Mouse (Mus musculus) cerebellum, adult 2 months (tissue): ENCODE measurements at regions not wholly inside any gene's neighbourhood (a gene's known extent, or its start where the extent isn't known, plus 50 kb on each side); places are given as distances from the start of the nearest gene placed in this dataset.

Source experiments
- DNase-seq, 2 experiments: peaks; one replicate each; pipeline ENCODE4 v3.0.0; 2021
- H3K27ac ChIP-seq: fragments of 200-500 bp; 2 replicates; pipeline ENCODE4 v1.5.1; 2012; ENCODE audit warnings: low read length, control low read depth, inconsistent platforms; ENCODE audit not compliant: insufficient read depth
- H3K27me3 ChIP-seq: fragments of 200-500 bp; 2 replicates; pipeline ENCODE4 v1.6.1; 2012; ENCODE audit warnings: inconsistent platforms, mild to moderate bottlenecking, low read length, moderate library complexity; ENCODE audit not compliant: control insufficient read depth, insufficient read depth
- H3K4me1 ChIP-seq: fragments of 200-500 bp; 2 replicates; pipeline ENCODE4 v1.6.1; 2011; ENCODE audit warnings: low read length; ENCODE audit not compliant: control insufficient read depth, insufficient read depth
- H3K4me3 ChIP-seq: fragments of 200-500 bp; replicated peaks from 2 replicates; pipeline ENCODE3; 2011; ENCODE audit warnings: mild to moderate bottlenecking, low read depth, low read length, control low read depth; ENCODE audit not compliant: insufficient read depth
- CTCF ChIP-seq: fragments of 200-500 bp; IDR thresholded peaks from 2 replicates; pipeline ENCODE4 v1.5.1; 2011; ENCODE audit warnings: low read depth, mild to moderate bottlenecking, control low read depth, low read length, moderate library complexity, borderline replicate concordance; ENCODE audit not compliant: insufficient read depth
- POLR2A ChIP-seq: fragments of 200-500 bp; IDR thresholded peaks from 2 replicates; pipeline ENCODE4 v1.6.1; 2011; ENCODE audit warnings: low read length, control low read depth, borderline replicate concordance; ENCODE audit not compliant: insufficient read depth
- whole genome bisulfite sequencing: fragments of 180-500 bp; shearing (Covaris S2); methylation state at CpG from one replicate; pipeline ENCODE4 v1.1.7; 2018; 5-methylcytosine and 5-hydroxymethylcytosine counted together

DNA sequence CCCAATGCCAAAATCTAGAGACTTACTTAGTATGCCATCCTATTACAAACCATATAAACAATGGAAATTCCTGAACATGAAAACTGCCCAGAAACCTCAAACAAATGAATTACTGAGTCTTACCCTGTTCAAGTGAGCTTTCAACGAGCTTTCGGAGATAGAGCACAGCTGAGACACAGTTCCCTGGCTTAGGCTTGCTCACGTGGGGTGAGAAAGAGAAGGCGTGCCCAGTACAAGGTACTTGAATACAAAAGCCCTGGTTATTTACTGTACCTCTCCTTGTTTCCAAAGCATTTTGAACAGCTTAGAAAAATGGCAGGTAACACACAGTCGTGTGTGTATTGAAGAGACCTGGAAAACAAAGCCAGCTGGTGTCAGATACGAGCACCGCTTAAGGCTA is 191.8 kb upstream of the Sox9 start:
- WGBS: 91% methylated on average over 7 of the region's 7 CpGs
- no peaks in the 10 kb centered on the region for H3K27me3 ChIP-seq
- no peak overlapping the region for H3K27ac ChIP-seq
- no peak for DNase-seq
- no peaks in the 10 kb centered on the region for H3K4me1 ChIP-seq
- no peak overlapping the region for H3K4me3 ChIP-seq
- TF ChIP-seq CTCF (no peak), POLR2A (no peak)

DNA sequence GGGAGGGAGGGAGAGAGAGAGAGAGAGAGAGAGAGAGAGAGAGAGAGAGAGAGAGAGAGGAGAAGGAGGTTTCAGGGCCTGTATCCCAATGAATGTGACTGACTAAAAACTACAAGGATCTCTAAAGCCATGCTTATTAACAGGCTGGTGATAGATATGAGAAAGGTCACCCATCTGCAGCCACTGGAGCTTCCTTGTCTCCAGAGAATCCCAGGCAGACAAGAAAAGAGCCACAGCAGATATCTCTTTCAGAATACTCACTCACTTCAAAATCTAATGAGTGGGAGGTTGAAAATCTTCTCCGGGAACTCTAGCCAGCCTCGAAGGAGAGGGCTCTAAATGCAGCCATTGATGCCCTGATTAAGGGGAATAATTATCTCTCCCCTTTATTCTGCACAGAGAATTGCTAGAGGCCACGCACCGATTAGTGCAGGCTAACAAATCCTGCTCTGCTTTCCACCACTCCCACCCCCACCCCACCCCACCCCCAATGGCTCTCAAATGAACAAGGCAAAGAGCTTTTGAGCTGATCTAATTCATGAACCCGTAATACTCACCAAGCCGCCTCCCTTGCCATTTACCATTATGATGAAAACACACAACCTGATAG is 189.5 kb upstream of the Sox9 start:
- no peak for DNase-seq
- no peaks in the 10 kb centered on the region for H3K27me3 ChIP-seq
- H3K4me3 ChIP-seq: no peak overlapping the region
- TF ChIP-seq POLR2A: no peak
- TF ChIP-seq CTCF: no peak
- H3K27ac ChIP-seq: no peak overlapping the region
- WGBS: 42% methylated on average over 6 of the region's 6 CpGs
- no peaks in the 10 kb centered on the region for H3K4me1 ChIP-seq

DNA sequence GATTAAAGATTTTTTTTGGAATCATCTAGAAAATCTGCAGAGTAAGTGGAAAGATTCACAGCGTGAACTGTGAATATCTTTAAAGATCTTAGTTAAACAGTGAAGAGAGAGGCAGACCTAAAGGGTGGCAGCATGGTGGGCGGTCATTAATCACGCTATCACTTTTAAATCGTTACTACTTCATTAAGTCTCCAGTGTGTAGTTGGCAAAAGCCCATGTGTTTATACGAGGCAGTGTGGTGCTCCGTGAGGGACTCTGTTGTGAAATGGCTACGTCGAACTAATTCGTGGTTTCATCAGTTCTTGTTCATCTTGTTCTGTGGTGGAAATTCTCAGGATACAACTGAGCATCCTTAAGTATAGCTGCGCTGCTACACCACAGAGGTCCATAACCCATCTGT is 188.2 kb upstream of the Sox9 start:
- no peaks in the 10 kb centered on the region for H3K27me3 ChIP-seq
- DNase-seq: no peak
- TF ChIP-seq POLR2A: no peak
- no peak overlapping the region for H3K4me3 ChIP-seq
- H3K27ac ChIP-seq: no peak overlapping the region
- 61% methylated on average over 10 of the region's 10 CpGs for WGBS
- no peaks in the 10 kb centered on the region for H3K4me1 ChIP-seq

DNA sequence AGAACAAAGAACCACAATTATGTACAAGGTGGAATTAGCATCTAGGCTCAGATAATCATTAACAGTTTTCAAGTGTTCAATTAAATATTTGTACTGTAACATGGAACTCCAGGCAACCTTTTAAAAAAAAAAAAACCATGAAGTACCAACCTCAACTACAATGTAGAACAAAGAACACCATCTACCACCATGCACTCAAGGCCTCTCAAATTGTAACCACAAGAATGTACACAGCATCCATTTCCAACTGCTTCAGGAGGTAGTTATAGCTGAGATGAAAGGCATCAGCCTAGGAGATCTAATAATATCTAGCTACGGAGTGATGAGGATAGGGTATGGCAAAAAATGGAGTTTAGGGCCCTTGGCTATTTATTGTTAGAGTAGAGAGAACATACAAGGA is 174.7 kb upstream of the Sox9 start:
- Histone ChIP-seq H3K4me1 (no peaks in the 10 kb centered on the region), H3K4me3 (no peak overlapping the region), H3K27ac (no peak overlapping the region), H3K27me3 (no peaks in the 10 kb centered on the region)
- DNase-seq: no peak
- WGBS: 96% methylated on average over 1 of the region's 1 CpGs
- TF ChIP-seq CTCF: no peak
- TF ChIP-seq POLR2A: no peak

DNA sequence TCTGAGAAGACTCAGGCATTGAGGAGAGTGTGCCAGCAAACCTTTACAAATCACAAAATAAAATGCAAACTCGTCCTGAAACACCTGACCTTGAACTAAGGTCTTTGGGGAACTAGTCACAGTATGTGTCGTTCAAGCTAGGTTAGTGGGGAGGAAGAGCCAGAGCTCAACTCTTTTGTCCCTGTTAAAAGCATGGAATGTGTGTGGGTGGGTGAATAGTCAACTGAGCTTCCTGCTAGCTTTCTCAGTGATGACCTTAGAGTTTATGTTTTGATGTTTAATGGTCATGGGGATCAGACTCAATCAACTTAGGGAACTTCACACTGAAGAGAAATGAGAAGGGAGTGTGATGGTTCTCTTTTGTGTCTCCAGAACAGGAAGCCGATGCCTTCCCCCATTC is 172.7 kb upstream of the Sox9 start:
- TF ChIP-seq CTCF: no peak
- no peak for TF ChIP-seq POLR2A
- H3K4me3 ChIP-seq: no peak overlapping the region
- 83% methylated on average over 3 of the region's 3 CpGs for WGBS

DNA sequence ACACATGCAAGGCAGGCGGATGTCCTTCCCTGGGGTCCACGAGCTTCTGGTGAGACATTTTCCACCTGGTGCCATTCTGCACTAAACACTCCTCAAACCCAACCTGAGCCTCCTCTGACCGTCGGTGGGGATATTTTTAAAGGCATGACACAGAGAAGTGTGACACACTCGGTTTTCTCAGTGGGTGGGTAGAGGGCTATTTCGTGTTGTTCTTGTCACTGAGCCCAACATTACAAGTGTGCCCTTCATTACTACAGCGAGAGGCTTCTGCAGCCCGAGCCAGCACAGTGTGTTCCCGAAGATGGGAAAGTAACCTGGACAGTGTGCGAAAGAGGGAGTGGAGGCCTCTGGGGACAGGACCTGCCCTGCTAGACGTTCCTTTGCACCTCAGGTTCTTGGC is 171.0 kb upstream of the Sox9 start:
- Histone ChIP-seq H3K27me3 (no peaks in the 10 kb centered on the region), H3K4me3 (no peak overlapping the region), H3K27ac (no peak overlapping the region), H3K4me1 (no peaks in the 10 kb centered on the region)
- no peak for DNase-seq
- TF ChIP-seq CTCF: no peak
- no peak for TF ChIP-seq POLR2A
- WGBS: 59% methylated on average over 11 of the region's 11 CpGs

More for the DNA sequence above, 172.7 kb upstream of the Sox9 start:
- Histone ChIP-seq H3K4me1 (no peaks in the 10 kb centered on the region), H3K27ac (no peak overlapping the region), H3K27me3 (no peaks in the 10 kb centered on the region)
- DNase-seq: no peak

DNA sequence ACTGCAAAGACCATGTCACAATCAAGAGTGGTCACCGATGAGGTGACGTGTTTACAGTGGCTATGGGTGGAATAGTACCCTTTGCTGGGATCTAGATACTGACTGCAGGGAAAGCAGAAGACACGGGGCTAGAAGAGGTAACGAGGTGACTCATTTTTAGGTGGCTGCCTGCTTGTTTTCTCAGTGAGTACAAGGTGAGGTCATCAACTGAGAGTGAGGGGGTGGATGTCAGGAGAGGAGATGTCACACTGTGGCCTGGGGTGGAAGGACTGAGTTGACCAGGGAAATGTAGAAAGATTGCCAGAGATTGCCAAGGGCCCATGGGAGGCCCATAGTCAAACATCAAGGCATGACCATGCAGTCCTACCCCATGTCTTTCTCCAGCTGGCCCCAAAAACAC is 166.4 kb upstream of the Sox9 start:
- WGBS: 94% methylated on average over 4 of the region's 4 CpGs
- TF ChIP-seq CTCF: no peak
- no peak for TF ChIP-seq POLR2A

DNA sequence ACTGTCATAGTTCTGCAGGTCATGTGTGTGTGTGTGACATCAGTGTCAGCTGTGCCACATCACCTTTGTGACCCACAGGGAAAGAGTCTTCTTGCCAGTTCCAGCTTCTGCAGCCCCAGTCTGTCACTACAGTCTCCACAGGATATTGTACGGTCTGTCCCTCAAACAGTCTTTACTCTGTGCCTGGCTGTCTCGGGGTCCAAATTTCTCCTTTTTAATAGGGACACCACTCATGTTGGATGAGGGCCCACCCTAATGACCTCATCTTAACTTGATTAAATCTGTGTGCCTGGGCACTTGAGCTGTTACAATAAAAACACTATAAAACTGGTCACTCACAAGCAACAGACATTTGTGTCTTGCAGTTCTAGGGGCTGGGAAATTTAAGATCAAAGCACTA is 165.1 kb upstream of the Sox9 start:
- no peak for DNase-seq
- TF ChIP-seq CTCF (no peak), POLR2A (no peak)
- H3K4me3 ChIP-seq: no peak overlapping the region
- H3K27ac ChIP-seq: no peak overlapping the region
- no peaks in the 10 kb centered on the region for H3K27me3 ChIP-seq
- WGBS: 41% methylated on average over 2 of the region's 2 CpGs
- H3K4me1 ChIP-seq: no peaks in the 10 kb centered on the region; the same call in 1 of the 2 replicates

More for the DNA sequence above, 166.4 kb upstream of the Sox9 start:
- Histone ChIP-seq H3K27me3 (no peaks in the 10 kb centered on the region), H3K4me1 (no peaks in the 10 kb centered on the region), H3K27ac (no peak overlapping the region), H3K4me3 (no peak overlapping the region)
- DNase-seq: no peak
